Mouse (Mus musculus) CH12.LX (cell line): Measurements from ENCODE around the gene Shisa7.

Experiments used
- MAZ ChIP-seq: IDR thresholded peaks from 2 replicates; pipeline ENCODE4 v1.6.1; 2012; ENCODE audit warnings: low read depth, mild to moderate bottlenecking, inconsistent platforms, low read length, improper control_type of control experiment, moderate library complexity
- POLR2A ChIP-seq: IDR thresholded peaks from 2 replicates; pipeline ENCODE4 v1.6.1; 2011; ENCODE audit warnings: low read depth, mild to moderate bottlenecking, improper control_type of control experiment, low read length
- ZNF384 ChIP-seq: IDR thresholded peaks from 2 replicates; pipeline ENCODE4 v1.6.1; 2012; ENCODE audit warnings: low read depth, low read length, improper control_type of control experiment, inconsistent platforms

GRCm38 (mm10) chr7:4822162-4822907 lies 22.2 kb downstream of the Shisa7 start:
- TF ChIP-seq POLR2A, result no peak
- TF ChIP-seq MAZ, result no peak
- TF ChIP-seq ZNF384, result no peak
